Mouse (Mus musculus) E14TG2a.4 (cell line): ENCODE results near the gene Cutal.
"Not testable (repeated sequence)": the region's sequence is repeated elsewhere in the genome, so short reads cannot be mapped to it uniquely, and the experiment has no call there.

Experiments
- H3K27me3 ChIP-seq: 2 replicates; pipeline ENCODE4 v1.6.1; 2014; ENCODE audit warnings: low read length, control low read depth; ENCODE audit not compliant: insufficient read depth
- H3K36me3 ChIP-seq: 2 replicates; pipeline ENCODE4 v1.6.1; 2014; ENCODE audit warnings: low read length, control low read depth; ENCODE audit not compliant: insufficient read depth
- H3K4me1 ChIP-seq: replicated peaks from 2 replicates; pipeline ENCODE4 v1.6.1; 2014; ENCODE audit warnings: low read depth, low read length, control low read depth
- H3K4me3 ChIP-seq: replicated peaks from 2 replicates; pipeline ENCODE4 v1.5.1; 2014; ENCODE audit warnings: mild to moderate bottlenecking, low read length
- H3K9me3 ChIP-seq: 2 replicates; pipeline ENCODE4 v1.6.1; 2014; ENCODE audit warnings: low read length, control low read depth
- CTCF ChIP-seq: conservative IDR thresholded peaks from 2 replicates; pipeline ENCODE4 v1.5.1; 2014; ENCODE audit warnings: low read length
- NANOG ChIP-seq: IDR thresholded peaks from 2 replicates; pipeline ENCODE4 v1.6.1; 2014; ENCODE audit warnings: borderline replicate concordance, low read length, mixed read lengths
- POU5F1 ChIP-seq: IDR thresholded peaks from 2 replicates; pipeline ENCODE4 v1.6.1; 2014; ENCODE audit warnings: low read length, borderline replicate concordance

The Cutal gene

DNA sequence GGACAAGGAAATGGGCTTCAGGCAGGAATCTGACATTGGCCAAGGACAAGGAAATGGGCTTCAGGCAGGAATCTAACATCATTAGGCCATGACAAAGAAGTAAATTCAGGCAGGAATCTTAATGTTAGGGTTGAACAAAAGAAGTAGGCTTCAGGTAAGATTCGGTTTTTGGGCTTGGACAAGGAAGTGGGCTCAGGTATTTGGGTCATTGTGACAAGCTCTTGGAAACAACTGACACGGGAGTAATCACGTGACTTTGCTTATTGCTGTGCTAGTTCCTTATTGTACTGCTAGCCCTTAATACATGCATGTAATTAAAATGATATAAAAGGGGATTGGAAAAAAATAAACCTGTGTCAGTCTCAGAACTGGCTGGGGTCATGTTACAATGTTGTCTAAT, 38.5 kb upstream of the Cutal start:
- Histone ChIP-seq H3K9me3 (peaks cover 4% of the 10 kb centered on the region), H3K27me3 (no peaks in the 10 kb centered on the region), H3K4me1 (peaks cover 18% of the 10 kb centered on the region), H3K4me3 (no peak overlapping the region), H3K36me3 (no peaks in the 10 kb centered on the region)
- TF ChIP-seq NANOG (0 out of 2 replicates have a peak, but pooled peaks have one; percentile 18), CTCF (no peak)

GRCm38 (mm10) chr2:34840143-34840542, 34.1 kb upstream of the Cutal start:
- H3K4me1 ChIP-seq, result peaks cover 25% of the 10 kb centered on the region
- not testable (repeated sequence) for H3K9me3 ChIP-seq, H3K27me3 ChIP-seq, H3K4me3 ChIP-seq, H3K36me3 ChIP-seq

DNA sequence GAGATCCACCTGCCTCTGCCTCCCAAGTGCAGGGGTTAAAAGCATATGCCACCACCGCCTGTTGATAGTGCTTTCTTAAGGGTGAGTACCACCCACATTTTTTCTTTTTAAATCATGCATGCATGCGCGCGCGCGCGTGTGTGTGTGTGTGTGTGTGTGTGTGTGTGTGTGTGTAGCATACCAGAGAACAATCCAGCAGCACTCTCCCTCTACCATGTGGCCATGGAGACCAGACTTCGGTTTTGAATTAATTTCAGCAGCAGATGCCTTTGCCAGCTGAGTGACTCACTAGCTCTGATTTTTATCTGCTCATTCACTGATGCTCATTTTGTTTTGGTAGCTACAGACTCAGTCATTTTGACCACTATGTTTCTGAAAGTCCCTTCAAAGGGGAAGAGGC, 32.5 kb upstream of the Cutal start:
- Histone ChIP-seq H3K36me3 (no peaks in the 10 kb centered on the region), H3K4me3 (no peak overlapping the region), H3K9me3 (no peaks in the 10 kb centered on the region), H3K4me1 (peaks cover 15% of the 10 kb centered on the region), H3K27me3 (no peaks in the 10 kb centered on the region)
- TF ChIP-seq NANOG, result no peak
- no peak for TF ChIP-seq CTCF
- no peak for TF ChIP-seq POU5F1

- Histone ChIP-seq H3K9me3 (no peaks in the 10 kb centered on the region), H3K4me3 (no peak overlapping the region), H3K4me1 (peaks cover 10% of the 10 kb centered on the region), H3K36me3 (no peaks in the 10 kb centered on the region), H3K27me3 (no peaks in the 10 kb centered on the region)
- TF ChIP-seq POU5F1 (no peak), CTCF (no peak), NANOG (no peak)
Measured at GRCm38 (mm10) chr2:34843211-34843939, 30.8 kb upstream of the Cutal start.

GRCm38 (mm10) chr2:34847702-34848101, 26.5 kb upstream of the Cutal start:
- TF ChIP-seq NANOG (no peak), CTCF (no peak), POU5F1 (no peak)
- H3K36me3 ChIP-seq, result peaks cover 37% of the 10 kb centered on the region

DNA sequence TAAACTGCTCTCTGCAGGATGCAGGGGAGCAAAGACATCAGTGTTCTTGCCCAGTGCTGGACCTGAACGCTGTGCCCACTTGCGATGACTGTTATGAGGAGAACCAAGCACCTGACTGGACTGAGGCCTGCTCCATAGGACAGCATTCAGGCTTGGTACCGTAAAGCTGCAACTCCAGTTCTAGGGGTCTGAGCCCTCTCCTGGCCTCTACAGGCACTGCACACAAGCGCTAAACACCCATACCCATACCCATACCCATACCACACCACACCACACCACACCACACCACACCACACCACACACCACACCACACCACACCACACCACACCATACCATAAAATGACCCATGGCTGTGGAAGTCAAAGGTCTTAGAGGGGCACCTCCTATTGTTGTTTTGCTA, 18.9 kb upstream of the Cutal start:
- TF ChIP-seq NANOG (no peak), CTCF (peak; percentile 42), POU5F1 (no peak)
- no peak overlapping the region for H3K4me3 ChIP-seq
- H3K27me3 ChIP-seq, result no peaks in the 10 kb centered on the region
- peaks cover 100% of the 10 kb centered on the region for H3K36me3 ChIP-seq
- H3K9me3 ChIP-seq, result no peaks in the 10 kb centered on the region
- H3K4me1 ChIP-seq, result no peaks in the 10 kb centered on the region

More at GRCm38 (mm10) chr2:34847702-34848101, 26.5 kb upstream of the Cutal start:
- no peak overlapping the region for H3K4me3 ChIP-seq
- no peaks in the 10 kb centered on the region for H3K27me3 ChIP-seq
- no peaks in the 10 kb centered on the region for H3K9me3 ChIP-seq
- peaks cover 7% of the 10 kb centered on the region for H3K4me1 ChIP-seq

DNA sequence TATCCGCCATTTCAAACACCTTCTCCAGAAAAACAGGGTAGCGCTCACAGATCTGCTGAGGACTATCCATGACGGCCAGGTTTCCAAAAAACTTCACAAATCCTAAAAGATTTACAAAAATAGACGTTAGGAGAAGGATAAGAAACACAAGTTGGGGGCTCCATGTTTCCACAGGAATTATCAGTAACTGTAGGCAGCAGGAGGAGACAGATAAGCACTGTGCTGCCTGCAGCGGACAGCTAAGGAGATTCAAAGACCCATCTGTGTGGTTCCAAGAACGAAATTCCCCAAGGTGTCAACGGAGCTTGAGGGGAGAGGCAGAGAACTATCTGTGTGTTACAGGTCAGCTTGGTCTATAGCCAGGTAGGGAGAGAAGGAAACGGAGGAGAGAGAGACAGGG, 16.5 kb upstream of the Cutal start:
- H3K4me3 ChIP-seq, result no peak overlapping the region
- TF ChIP-seq CTCF (no peak), NANOG (no peak), POU5F1 (no peak)
- H3K4me1 ChIP-seq, result no peaks in the 10 kb centered on the region
- H3K27me3 ChIP-seq, result no peaks in the 10 kb centered on the region
- H3K9me3 ChIP-seq, result no peaks in the 10 kb centered on the region
- H3K36me3 ChIP-seq, result peaks cover 94% of the 10 kb centered on the region

GRCm38 (mm10) chr2:34869680-34870079, 4.5 kb upstream of the Cutal start:
- TF ChIP-seq CTCF (no peak), NANOG (no peak), POU5F1 (no peak)
- Histone ChIP-seq H3K4me1 (peaks cover 45% of the 10 kb centered on the region), H3K4me3 (peak overlapping the region; percentile 99), H3K27me3 (peaks cover 4% of the 10 kb centered on the region; the same call in 1 of the 2 replicates), H3K9me3 (no peaks in the 10 kb centered on the region), H3K36me3 (peaks cover 40% of the 10 kb centered on the region)
